Mouse (Mus musculus) MEL (cell line): Measurements from ENCODE around the gene Tspan4. TPM values are rescaled to one million over a fixed set of nuclear protein-coding genes. Genes with fewer than 3 reads are reported as not detected.

ENCODE experiments used
- DNase-seq: peaks from one replicate; pipeline ENCODE4 v3.0.0; 2011; ENCODE audit warnings: low read depth, low spot score
- H3K27ac ChIP-seq: 2 replicates; pipeline ENCODE4 v1.5.1; 2012; ENCODE audit warnings: low read depth, mild to moderate bottlenecking, control low read depth, low read length, moderate library complexity; ENCODE audit not compliant: control insufficient read depth
- H3K27me3 ChIP-seq, 2 experiments: fragments of 150-350 bp in 1 of 2; sonication (generic) in 1 of 2; 2 replicates each; pipeline ENCODE4 v1.6.1; 2012; ENCODE audit warnings: low read length in 2 of 2, mild to moderate bottlenecking in 2 of 2, improper control_type of control experiment in 1 of 2, moderate library complexity in 1 of 2; ENCODE audit not compliant: insufficient read depth in 2 of 2, control insufficient read depth in 1 of 2
- H3K36me3 ChIP-seq, 2 experiments: 2 replicates each; pipeline ENCODE4 v1.6.1; 2012 to 2014; ENCODE audit warnings: low read length in 2 of 2, improper control_type of control experiment in 1 of 2, inconsistent platforms in 1 of 2, mild to moderate bottlenecking in 1 of 2; ENCODE audit not compliant: insufficient read depth in 2 of 2, control insufficient read depth in 1 of 2
- H3K4me1 ChIP-seq, 2 experiments: fragments of 150-350 bp in 1 of 2; sonication (generic) in 1 of 2; 2 replicates each; pipeline ENCODE4 v1.6.1; 2012; ENCODE audit warnings: low read length in 2 of 2, improper control_type of control experiment in 1 of 2, mild to moderate bottlenecking in 1 of 2; ENCODE audit not compliant: insufficient read depth in 2 of 2, control insufficient read depth in 1 of 2
- H3K4me3 ChIP-seq, 2 experiments: fragments of 150-350 bp in 1 of 2; sonication (generic) in 1 of 2; 2 replicates each; pipeline ENCODE4 v1.5.1; 2012; ENCODE audit warnings: low read depth in 2 of 2, low read length in 2 of 2, mild to moderate bottlenecking in 2 of 2, moderate library complexity in 2 of 2, control low read depth in 1 of 2, improper control_type of control experiment in 1 of 2; ENCODE audit not compliant: control insufficient read depth in 1 of 2, insufficient read depth in 1 of 2
- H3K79me2 ChIP-seq: 2 replicates; pipeline ENCODE4 v1.6.1; 2012; ENCODE audit warnings: mild to moderate bottlenecking, low read length, moderate library complexity; ENCODE audit not compliant: control insufficient read depth, poor library complexity, insufficient read depth
- H3K9ac ChIP-seq: 2 replicates; pipeline ENCODE4 v1.6.1; 2012; ENCODE audit warnings: low read depth, mild to moderate bottlenecking, control low read depth, low read length, moderate library complexity; ENCODE audit not compliant: control insufficient read depth, poor library complexity, severe bottlenecking
- H3K9me3 ChIP-seq: fragments of 150-350 bp; sonication (generic); replicated peaks from 2 replicates; pipeline ENCODE4 v1.6.1; 2012; ENCODE audit warnings: mild to moderate bottlenecking, low read length, improper control_type of control experiment, moderate library complexity; ENCODE audit not compliant: insufficient read depth
- CTCF ChIP-seq, 3 experiments: IDR thresholded peaks in 2 of 3; conservative IDR thresholded peaks in 1 of 3; 2 replicates each; pipeline ENCODE4 v1.5.1; 2011 to 2012; ENCODE audit warnings: low read length in 3 of 3, low read depth in 2 of 3, mild to moderate bottlenecking in 2 of 3, improper control_type of control experiment in 1 of 3, inconsistent platforms in 1 of 3, mixed read lengths in 1 of 3, moderate library complexity in 1 of 3; ENCODE audit not compliant: control insufficient read depth in 1 of 3, insufficient read depth in 1 of 3, poor library complexity in 1 of 3, severe bottlenecking in 1 of 3
- E2F4 ChIP-seq: IDR thresholded peaks from 2 replicates; pipeline ENCODE4 v1.6.1; 2011; ENCODE audit warnings: low read depth, low read length, improper control_type of control experiment, borderline replicate concordance
- GABPA ChIP-seq: IDR thresholded peaks from 2 replicates; pipeline ENCODE4 v1.6.1; 2012; ENCODE audit warnings: low read depth, mild to moderate bottlenecking, inconsistent platforms, low read length, improper control_type of control experiment, moderate library complexity
- HCFC1 ChIP-seq: IDR thresholded peaks from 2 replicates; pipeline ENCODE4 v1.6.1; 2012; ENCODE audit warnings: low read depth, mild to moderate bottlenecking, inconsistent platforms, low read length, improper control_type of control experiment, moderate library complexity
- MAFK ChIP-seq: IDR thresholded peaks from 2 replicates; pipeline ENCODE4 v1.6.1; 2011; ENCODE audit warnings: low read depth, mild to moderate bottlenecking, low read length, improper control_type of control experiment, borderline replicate concordance
- MAZ ChIP-seq: IDR thresholded peaks from 2 replicates; pipeline ENCODE4 v1.6.1; 2012; ENCODE audit warnings: low read depth, mild to moderate bottlenecking, inconsistent platforms, low read length, improper control_type of control experiment
- MXI1 ChIP-seq: IDR thresholded peaks from 2 replicates; pipeline ENCODE4 v1.6.1; 2011; ENCODE audit warnings: mild to moderate bottlenecking, low read depth, low read length, improper control_type of control experiment
- NELFE ChIP-seq: IDR thresholded peaks from 2 replicates; pipeline ENCODE4 v1.6.1; 2011; ENCODE audit warnings: low read depth, low read length, improper control_type of control experiment
- POLR2A ChIP-seq, 2 experiments: IDR thresholded peaks; 2 replicates each; pipeline ENCODE4 v1.6.1; 2011 to 2012; ENCODE audit warnings: low read length in 2 of 2, mild to moderate bottlenecking in 2 of 2, control low read depth in 1 of 2, improper control_type of control experiment in 1 of 2, low read depth in 1 of 2, moderate library complexity in 1 of 2; ENCODE audit not compliant: control insufficient read depth in 1 of 2, insufficient read depth in 1 of 2, poor library complexity in 1 of 2
- POLR2AphosphoS2 ChIP-seq: IDR thresholded peaks from 2 replicates; pipeline ENCODE4 v1.6.1; 2011; ENCODE audit warnings: low read length, improper control_type of control experiment
- POLR2AphosphoS5 ChIP-seq: IDR thresholded peaks from 2 replicates; pipeline ENCODE4 v1.6.1; 2012; ENCODE audit warnings: low read depth, borderline replicate concordance, mild to moderate bottlenecking, inconsistent platforms, low read length, moderate library complexity, mixed read lengths
- RAD21 ChIP-seq: IDR thresholded peaks from 2 replicates; pipeline ENCODE4 v1.6.1; 2011; ENCODE audit warnings: mild to moderate bottlenecking, low read depth, low read length, improper control_type of control experiment
- RCOR1 ChIP-seq: IDR thresholded peaks from 2 replicates; pipeline ENCODE4 v1.6.1; 2012; ENCODE audit warnings: low read depth, mild to moderate bottlenecking, inconsistent platforms, low read length, improper control_type of control experiment
- SIN3A ChIP-seq: IDR thresholded peaks from 2 replicates; pipeline ENCODE4 v1.6.1; 2012; ENCODE audit warnings: low read length, improper control_type of control experiment, inconsistent platforms
- SMC3 ChIP-seq: IDR thresholded peaks from 2 replicates; pipeline ENCODE4 v1.6.1; 2011; ENCODE audit warnings: low read depth, low read length, improper control_type of control experiment
- UBTF ChIP-seq: IDR thresholded peaks from 2 replicates; pipeline ENCODE4 v1.6.1; 2012; ENCODE audit warnings: low read depth, mild to moderate bottlenecking, inconsistent platforms, low read length, improper control_type of control experiment, moderate library complexity, borderline replicate concordance; ENCODE audit not compliant: insufficient read depth
- ZC3H11A ChIP-seq: IDR thresholded peaks from 2 replicates; pipeline ENCODE4 v1.6.1; 2012; ENCODE audit warnings: low read depth, mild to moderate bottlenecking, inconsistent platforms, low read length, improper control_type of control experiment
- ZKSCAN1 ChIP-seq: IDR thresholded peaks from 2 replicates; pipeline ENCODE4 v1.6.1; 2012; ENCODE audit warnings: low read depth, mild to moderate bottlenecking, inconsistent platforms, low read length, improper control_type of control experiment, moderate library complexity
- ZMIZ1 ChIP-seq: IDR thresholded peaks from 2 replicates; pipeline ENCODE4 v1.6.1; 2012; ENCODE audit warnings: low read depth, mild to moderate bottlenecking, inconsistent platforms, low read length, improper control_type of control experiment, moderate library complexity
- polyA plus RNA-seq, 2 experiments: library from polyadenylated mRNA; stranded (reverse) in 1 of 2; unstranded in 1 of 2; fragments of >175 nt in 1 of 2; fragments of >200 nt in 1 of 2; gene quantifications; 2 replicates each; pipeline versions ENCODE4 v1.2.1 to v1.2.4; 2012; ENCODE audit warnings: low replicate concordance in 2 of 2, low read depth in 1 of 2; ENCODE audit not compliant: insufficient read length in 2 of 2, insufficient read depth in 1 of 2, missing spikeins in 1 of 2
- total RNA-seq: library from RNA; depleted of rRNA; stranded (reverse); fragments of 300-350 nt; gene quantifications from 2 replicates; pipeline ENCODE4 v1.2.3, GENCODE M21; 2012

The Tspan4 gene
- total and polyA plus RNA-seq, 3 experiments: 97.9 to 110 TPM; not detected in 1

GRCm38 (mm10) chr7:141447110-141447991 lies 27.7 kb upstream of the Tspan4 start, which contains the start of gene Rplp2 (continued):
- TF ChIP-seq POLR2AphosphoS5: 0 out of 2 replicates have a peak, but pooled peaks have one; percentile 17
- TF ChIP-seq GABPA: no peak
- peak; percentile 99 for TF ChIP-seq MXI1
- no peak for TF ChIP-seq MAFK
- TF ChIP-seq ZMIZ1: peak; percentile 72
- TF ChIP-seq ZKSCAN1: no peak
- 0 out of 6 replicates have a peak, but pooled peaks of 1 of the 3 experiments have one; percentile 7 for TF ChIP-seq CTCF (IDR thresholded peaks at IDR 0.05 in 2 of 3, conservative IDR thresholded peaks at IDR 0.05 in 1 of 3; ENCODE audit: control insufficient read depth in 1 of 3, insufficient read depth in 1 of 3, low read depth in 2 of 3, low read length in 3 of 3, poor library complexity in 1 of 3, severe bottlenecking in 1 of 3)
- TF ChIP-seq ZC3H11A: no peak
- peak; percentile 94 for TF ChIP-seq HCFC1
- TF ChIP-seq E2F4: no peak
- peak; percentile 84 for TF ChIP-seq NELFE
- TF ChIP-seq RAD21: no peak
- no peak for TF ChIP-seq SMC3
- TF ChIP-seq MAZ: peak; percentile 21; the same call in 1 of the 2 replicates
- TF ChIP-seq UBTF: no peak
- peak; percentile 93 for TF ChIP-seq SIN3A

- H3K4me3 ChIP-seq: no peak overlapping the region
- H3K9me3 ChIP-seq: no peaks in the 10 kb centered on the region
- H3K4me1 ChIP-seq: peaks cover 0 to 26% of the 10 kb centered on the region in 2 experiments; a peak in 2 of 4 replicates
- TF ChIP-seq POLR2AphosphoS2: peak; percentile 82; the same call in 1 of the 2 replicates
- TF ChIP-seq MAZ: no peak
- peak; percentile 47 to 73; a peak in 3 of 4 replicates for TF ChIP-seq POLR2A (IDR thresholded peaks at IDR 0.05; ENCODE audit: control insufficient read depth in 1 of 2, insufficient read depth in 1 of 2, low read depth in 1 of 2, low read length in 2 of 2, poor library complexity in 1 of 2)
- TF ChIP-seq HCFC1: no peak
- TF ChIP-seq RCOR1: peak; percentile 12; the same call in 1 of the 2 replicates
- TF ChIP-seq, all 39 proteins: peak for 3
- DNase-seq: peak; percentile 61
- H3K9ac ChIP-seq: no peak overlapping the region
- H3K27ac ChIP-seq: no peak overlapping the region
- peaks cover 15 to 19% of the 10 kb centered on the region in 2 experiments for H3K36me3 ChIP-seq
- H3K79me2 ChIP-seq: peaks cover 25% of the 10 kb centered on the region
- H3K27me3 ChIP-seq: no peaks in the 10 kb centered on the region
These were observed 23.1 kb upstream of the Tspan4 start for GRCm38 (mm10) chr7:141451928-141452327.
